Mouse (Mus musculus) activated CD4-positive, CD25-positive, alpha-beta regulatory T cell, adult 4 months (primary cell): ENCODE measurements around the gene Rfx5. TPM values are rescaled to one million over a fixed set of nuclear protein-coding genes. Genes with fewer than 3 reads are reported as not detected.
A peak's percentile ranks its signal among the peaks of the same experiment; 100 is the strongest.
"Not testable (repeated sequence)": the region's sequence is repeated elsewhere in the genome, so short reads cannot be mapped to it uniquely, and the experiment has no call there.

ENCODE experiments used
- ATAC-seq: one replicate; pipeline ENCODE4 v1.8.0; 2017
- polyA plus RNA-seq, 2 experiments: library from polyadenylated mRNA; unstranded; fragments of 100-300 nt; shearing (Covaris generic); gene quantifications; one replicate each; pipeline ENCODE4 v1.2.1; 2017

Rfx5 gene
- polyA plus RNA-seq: 10 to 100 TPM in 1 of 2 experiments, 1 to 10 TPM in 1; 10.0 to 12.3 TPM

DNA sequence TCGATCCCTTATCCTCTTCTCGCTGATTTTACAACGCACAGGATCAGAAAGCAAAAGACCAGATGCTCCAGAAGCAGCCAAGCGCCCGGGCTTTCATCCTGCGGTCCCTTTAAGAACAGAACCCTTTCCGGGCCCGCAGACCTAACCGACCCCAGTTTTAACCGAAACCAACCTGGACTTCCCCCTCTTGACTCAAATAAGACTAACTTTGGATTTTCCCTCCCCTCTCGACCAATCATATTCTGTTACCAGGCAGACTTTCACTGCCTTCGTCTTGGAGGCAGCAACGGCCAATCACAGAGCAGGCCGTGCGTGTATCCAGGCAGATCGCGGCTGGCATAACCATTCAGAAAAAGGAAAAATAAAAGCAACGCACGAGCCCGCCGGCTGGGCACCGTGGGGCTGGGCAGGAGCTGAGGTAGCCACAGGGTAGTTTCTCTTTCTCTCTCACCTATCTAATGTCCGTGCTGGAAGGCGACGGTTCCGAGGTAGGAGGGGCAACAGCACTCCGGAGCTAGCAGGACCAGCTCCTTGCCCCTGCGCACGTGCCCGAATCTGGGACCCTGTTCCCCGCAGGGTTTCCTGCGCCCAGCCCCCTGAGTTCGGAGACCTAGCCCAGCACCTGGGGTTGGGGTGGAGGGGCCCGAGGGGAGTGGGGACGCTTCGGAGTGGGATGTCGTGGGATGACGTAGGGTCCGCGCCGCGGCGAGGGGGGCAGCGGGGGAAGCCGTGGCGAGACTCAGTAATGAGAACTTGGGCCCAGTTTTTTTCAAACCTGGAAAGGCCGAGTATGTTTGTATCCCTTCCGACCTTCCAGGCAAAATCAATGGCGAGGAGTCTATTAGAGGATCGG lies at the start of gene Rfx5:
Rfx5 (plus strand) TSS at position 312 of the 853 bp plus-strand sequence.
- peak; percentile 93 for ATAC-seq

DNA sequence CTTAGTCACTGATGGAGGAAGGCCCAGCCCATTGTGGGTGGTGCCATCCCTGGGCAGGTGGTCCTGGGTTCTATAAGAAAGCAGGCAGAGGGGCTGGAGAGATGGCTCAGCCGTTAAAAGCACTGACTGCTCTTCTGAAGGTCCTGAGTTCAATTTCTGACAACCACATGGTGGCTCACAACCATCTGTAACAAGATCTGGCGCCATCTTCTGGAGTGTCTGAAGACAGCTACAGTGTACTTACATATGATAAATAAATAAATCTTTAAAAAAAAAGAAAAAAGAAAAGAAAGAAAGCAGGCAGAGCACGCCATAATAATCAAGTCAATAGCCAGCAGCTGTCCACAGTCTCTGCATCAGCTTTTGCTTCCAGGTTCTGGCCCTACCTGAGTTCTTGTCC lies 49.1 kb upstream of the Rfx5 start:
- ATAC-seq: not testable (repeated sequence)

- ATAC-seq: no peak
Measured at GRCm38 (mm10) chr3:94906482-94906881, 47.4 kb upstream of the Rfx5 start.

GRCm38 (mm10) chr3:94911050-94911693 lies 42.7 kb upstream of the Rfx5 start:
- no peak for ATAC-seq

DNA sequence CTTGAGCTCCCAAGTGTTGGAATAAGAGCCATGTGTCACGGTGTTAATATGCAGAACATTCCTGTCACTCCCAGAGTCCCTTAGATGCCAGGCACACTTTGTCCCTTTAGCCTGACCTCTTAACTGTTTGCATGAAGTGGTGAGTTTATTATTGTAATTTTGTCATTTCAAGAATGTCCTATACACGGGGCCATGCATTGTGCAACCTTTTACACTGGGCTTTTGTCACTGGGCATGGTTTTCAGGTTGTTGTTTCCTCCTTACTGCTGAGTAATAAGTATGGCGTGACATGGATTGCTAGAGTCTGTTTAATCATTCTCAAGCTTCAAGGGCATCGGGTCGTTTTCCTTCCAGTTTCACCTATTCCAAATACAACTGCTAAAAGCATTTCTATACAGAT lies 40.1 kb upstream of the Rfx5 start:
- no peak for ATAC-seq

- ATAC-seq: no peak
Measured at GRCm38 (mm10) chr3:94915903-94916741, 37.8 kb upstream of the Rfx5 start.

DNA sequence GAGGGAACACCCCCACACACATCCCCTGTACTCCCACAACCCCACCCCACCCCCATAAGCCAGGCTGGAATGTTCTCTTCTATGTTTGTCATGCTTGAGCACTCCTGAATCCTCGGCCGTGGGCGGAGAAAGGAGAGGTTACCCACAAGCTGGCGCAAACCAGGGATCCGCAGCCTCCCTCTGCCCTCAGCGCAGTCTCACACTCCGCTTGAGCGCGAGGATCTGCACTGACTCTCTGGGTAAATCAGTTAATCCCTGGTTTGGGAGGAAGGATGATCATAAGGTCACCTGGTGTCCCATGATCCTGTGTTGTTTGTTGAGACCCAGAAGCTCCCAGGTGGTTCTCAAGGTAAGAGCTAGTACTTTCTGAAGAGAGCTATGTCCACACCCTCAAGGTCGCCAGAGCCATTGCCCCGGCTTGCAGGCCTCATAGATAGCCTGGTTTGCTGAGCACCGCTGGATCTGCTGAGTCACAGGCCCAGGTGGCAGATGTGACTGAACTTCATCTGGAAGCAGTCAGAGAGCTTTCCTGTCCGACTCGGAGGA lies 36.0 kb upstream of the Rfx5 start:
- no peak for ATAC-seq

DNA sequence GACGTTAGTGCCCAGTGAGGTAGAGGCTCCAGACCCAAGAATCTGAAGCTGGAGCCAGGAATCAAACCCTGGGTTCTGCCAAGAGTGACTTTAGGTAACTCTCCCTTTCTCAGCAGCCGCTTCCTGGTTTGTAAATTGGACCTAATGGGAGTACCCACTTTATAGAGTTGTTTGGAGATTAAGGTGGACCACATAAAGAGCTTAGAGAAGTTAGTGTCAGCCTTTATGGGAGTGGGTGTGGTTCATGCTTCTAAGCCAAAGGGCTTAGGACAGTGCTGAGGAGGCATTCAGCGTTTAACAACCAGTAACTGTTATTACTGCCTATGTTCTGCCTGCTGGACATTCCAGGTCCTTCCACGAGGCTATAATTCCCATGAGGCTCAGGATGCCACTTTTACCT lies 35.0 kb upstream of the Rfx5 start:
- no peak for ATAC-seq

- ATAC-seq: no peak
Measured at GRCm38 (mm10) chr3:94921104-94921503, 32.8 kb upstream of the Rfx5 start.

DNA sequence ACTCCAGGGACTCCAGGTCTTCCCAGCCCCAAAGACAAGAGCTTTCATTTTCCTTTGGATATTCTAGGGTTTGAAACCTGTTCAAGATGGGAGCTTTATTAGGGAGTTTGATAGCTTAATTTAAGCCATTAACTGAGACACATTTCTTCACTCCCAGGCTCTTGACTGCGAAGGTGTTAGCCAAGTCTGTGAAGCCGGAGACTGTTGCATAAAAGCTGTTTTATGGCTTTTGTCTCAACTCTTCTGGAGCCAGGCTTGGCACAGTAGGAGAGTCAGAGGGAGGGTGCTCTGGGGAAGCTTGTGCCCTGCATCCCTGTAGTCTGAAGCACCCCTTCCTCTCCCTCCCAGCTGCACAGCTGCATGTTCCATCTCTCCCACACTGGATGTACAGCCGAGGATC lies 31.5 kb upstream of the Rfx5 start:
- no peak for ATAC-seq

DNA sequence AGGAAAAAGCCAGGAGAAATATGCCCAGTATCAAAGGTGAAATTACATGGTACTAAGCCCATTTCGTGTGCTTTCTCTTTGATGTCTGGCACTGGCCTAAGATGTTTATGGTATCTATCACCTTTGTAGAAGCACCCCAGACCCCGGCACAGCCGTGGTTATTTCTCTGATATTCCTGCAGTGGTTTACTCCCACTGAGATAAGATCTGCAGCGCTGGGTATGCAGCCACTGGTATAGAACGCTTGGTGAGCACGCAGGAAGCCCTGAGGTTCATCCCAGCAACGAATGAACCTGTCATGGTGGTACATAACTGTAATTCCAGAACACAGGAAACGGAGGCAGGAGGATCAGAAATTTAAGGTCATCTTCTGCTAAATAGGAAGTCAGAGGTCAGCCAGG lies 29.2 kb upstream of the Rfx5 start:
- no peak for ATAC-seq

DNA sequence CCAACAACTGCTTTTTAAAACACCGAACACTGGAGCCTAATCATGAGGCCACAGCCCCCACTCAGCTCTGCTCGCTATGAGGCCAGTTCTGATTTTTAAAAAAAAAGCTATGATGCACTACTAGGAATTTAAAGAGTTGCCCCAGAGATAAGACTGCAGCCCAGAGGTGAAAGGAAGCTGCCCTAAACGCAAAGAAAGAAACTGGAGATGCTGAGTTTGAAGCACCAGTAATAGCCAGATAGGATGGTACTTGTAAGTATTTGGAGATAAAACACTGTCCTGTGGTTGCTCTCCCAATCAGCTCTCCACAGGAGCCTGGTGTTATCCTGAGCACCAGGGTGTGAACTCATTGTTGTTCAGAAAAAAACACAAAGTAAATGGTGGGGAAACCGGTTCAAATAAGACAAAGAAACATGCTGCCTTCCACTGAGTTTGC lies 27.6 kb upstream of the Rfx5 start:
- ATAC-seq: not testable (repeated sequence)

DNA sequence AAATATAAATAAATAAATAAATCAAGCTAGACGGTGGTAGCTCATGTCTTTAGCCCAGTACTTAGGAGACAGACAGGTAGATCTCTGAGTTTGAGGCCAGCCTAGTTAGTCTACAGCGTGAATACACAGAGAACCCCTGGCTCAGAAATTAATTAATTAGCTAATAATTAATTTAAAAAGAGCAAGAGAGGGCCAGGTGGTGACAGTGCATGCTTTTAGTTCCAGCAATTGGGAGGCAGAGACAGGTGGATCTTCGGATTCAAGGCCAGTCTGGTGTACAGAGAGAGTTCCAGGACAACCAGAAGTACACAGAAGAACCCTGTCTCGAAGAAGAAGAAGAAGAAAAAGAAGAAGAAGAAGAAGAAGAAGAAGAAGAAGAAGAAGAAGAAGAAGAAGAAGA lies 24.9 kb upstream of the Rfx5 start:
- ATAC-seq: not testable (repeated sequence)

DNA sequence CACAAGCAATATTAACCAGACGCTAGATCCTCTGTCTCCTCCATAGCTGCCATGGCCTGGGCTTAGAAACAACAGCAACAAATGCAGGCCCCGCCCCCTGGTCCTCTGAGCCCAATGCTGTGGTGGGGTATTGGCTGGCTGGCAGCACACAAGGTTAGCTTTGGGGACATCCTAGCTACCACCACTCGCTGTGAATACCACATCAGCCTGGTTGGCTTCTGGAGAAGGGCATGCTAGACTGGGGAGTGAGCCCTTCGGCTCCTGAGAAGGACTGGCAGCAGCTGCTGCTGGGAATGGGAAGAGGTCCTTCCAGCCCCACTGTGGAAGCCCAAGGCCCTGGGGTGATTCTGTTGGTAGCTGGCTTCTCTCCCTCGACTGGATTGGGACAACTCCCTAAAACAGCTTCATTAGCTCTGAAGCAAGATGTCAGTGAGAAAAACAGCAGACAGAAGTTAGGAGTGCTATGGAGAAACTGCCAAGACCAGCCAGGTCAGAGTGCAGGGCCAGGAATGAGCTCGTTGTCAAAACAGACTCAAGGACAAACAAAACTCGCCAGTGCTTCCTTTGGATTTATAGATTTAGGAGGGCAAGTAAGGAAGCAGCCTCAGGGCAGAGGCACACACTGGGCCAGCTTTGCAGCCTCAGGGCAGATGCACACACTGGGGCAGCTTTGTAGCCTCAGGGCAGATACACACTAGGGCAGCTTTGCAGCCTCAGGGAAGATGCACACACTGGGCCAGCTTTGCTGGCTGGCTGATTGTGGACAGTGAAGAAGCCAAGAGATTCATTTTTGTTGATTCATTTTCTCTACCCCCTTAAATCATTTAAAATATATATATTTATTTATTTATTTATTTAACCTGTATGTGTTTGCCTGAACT lies 23.2 kb upstream of the Rfx5 start:
- ATAC-seq: not testable (repeated sequence)

- not testable (repeated sequence) for ATAC-seq
Measured at GRCm38 (mm10) chr3:94931427-94932082, 22.3 kb upstream of the Rfx5 start.

- ATAC-seq: not testable (repeated sequence)
Measured at GRCm38 (mm10) chr3:94932279-94932678, 21.6 kb upstream of the Rfx5 start.

- no peak for ATAC-seq
Measured at GRCm38 (mm10) chr3:94932809-94933564, 20.9 kb upstream of the Rfx5 start, which contains the start of gene Selenbp1. Gene Selenbp1, plus strand, starts transcription at chr3:94933056.

- not testable (repeated sequence) for ATAC-seq
Measured at GRCm38 (mm10) chr3:94933604-94934003, 20.3 kb upstream of the Rfx5 start.

DNA sequence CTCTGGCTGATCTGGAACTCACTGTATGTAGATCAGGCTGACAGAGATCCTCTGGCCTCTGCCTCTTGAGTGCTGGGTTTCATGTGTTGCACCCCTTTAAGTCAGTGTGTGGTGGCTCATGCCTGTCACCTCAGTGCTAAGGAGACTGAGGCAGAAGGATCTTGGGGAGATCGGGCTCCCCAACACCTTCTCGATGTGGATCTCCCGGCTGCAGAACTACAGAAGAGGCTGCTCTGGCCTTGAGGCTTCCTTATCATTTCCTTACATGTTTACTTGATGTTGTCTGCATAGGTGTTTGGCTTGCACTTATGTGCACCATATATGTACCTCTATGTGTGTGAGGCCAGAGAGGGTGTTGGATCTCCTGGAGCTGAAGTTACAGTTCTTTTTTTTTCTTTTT lies 19.3 kb upstream of the Rfx5 start:
- ATAC-seq: not testable (repeated sequence)

DNA sequence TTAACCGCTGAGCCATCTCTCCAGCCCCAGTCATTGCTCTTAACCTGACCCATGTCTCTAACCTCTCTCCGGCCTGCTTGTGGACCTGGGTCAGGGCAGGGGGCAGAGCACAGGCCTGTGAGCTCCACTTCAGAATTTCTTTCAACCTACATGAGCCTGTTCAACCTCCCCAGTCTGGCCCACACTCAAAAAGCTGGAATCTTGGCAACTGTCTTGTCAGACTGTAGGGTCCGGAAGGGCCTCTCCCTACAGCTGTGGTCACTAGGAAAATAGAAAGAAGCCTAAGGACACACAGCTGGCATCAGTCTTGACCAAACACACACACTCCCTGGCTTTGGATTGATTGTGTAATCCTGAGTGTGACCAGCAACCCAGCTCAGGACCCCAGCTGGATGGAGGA lies 18.5 kb upstream of the Rfx5 start:
- not testable (repeated sequence) for ATAC-seq
